Mouse (Mus musculus): ENCODE data around the gene Daam1. TPM values are rescaled to one million over a fixed set of nuclear protein-coding genes. Genes with fewer than 3 reads are reported as not detected.

Daam1 gene
- total RNA-seq, 2 experiments from 2014 or later: 60.5 to 71.6 TPM

- no peak for DNase-seq (ENCODE audit: extremely low spot score in 1 of 2, low spot score in 1 of 2)
Measured at GRCm38 (mm10) chr12:71981791-71982190, 150.9 kb downstream of the Daam1 start.

GRCm38 (mm10) chr12:71983102-71983715 is 152.3 kb downstream of the Daam1 start:
- DNase-seq (ENCODE audit: extremely low spot score in 1 of 2, low spot score in 1 of 2): no peak

- DNase-seq (ENCODE audit: extremely low spot score in 1 of 2, low spot score in 1 of 2): no peak
Measured at GRCm38 (mm10) chr12:71987161-71987560, 156.3 kb downstream of the Daam1 start.

- DNase-seq (ENCODE audit: extremely low spot score in 1 of 2, low spot score in 1 of 2): no peak
Measured at GRCm38 (mm10) chr12:71987885-71988284, 157.0 kb downstream of the Daam1 start.

- no peak for DNase-seq (ENCODE audit: extremely low spot score in 1 of 2, low spot score in 1 of 2)
Measured at GRCm38 (mm10) chr12:71989596-71989995, 158.7 kb downstream of the Daam1 start.

GRCm38 (mm10) chr12:71992599-71993210 is 161.8 kb downstream of the Daam1 start:
- DNase-seq (ENCODE audit: extremely low spot score in 1 of 2, low spot score in 1 of 2): no peak

GRCm38 (mm10) chr12:71995831-71996230 is 165.0 kb downstream of the Daam1 start:
- no peak for DNase-seq (ENCODE audit: extremely low spot score in 1 of 2, low spot score in 1 of 2)

GRCm38 (mm10) chr12:71996920-71997319 is 166.0 kb downstream of the Daam1 start:
- DNase-seq (ENCODE audit: extremely low spot score in 1 of 2, low spot score in 1 of 2): no peak

- DNase-seq (ENCODE audit: extremely low spot score in 1 of 2, low spot score in 1 of 2): no peak
Measured at GRCm38 (mm10) chr12:71997364-71997763, 166.5 kb downstream of the Daam1 start.

GRCm38 (mm10) chr12:71998653-71999052 is 167.8 kb downstream of the Daam1 start:
- DNase-seq (ENCODE audit: extremely low spot score in 1 of 2, low spot score in 1 of 2): no peak

GRCm38 (mm10) chr12:71999671-72000070 is 168.8 kb downstream of the Daam1 start:
- no peak for DNase-seq (ENCODE audit: extremely low spot score in 1 of 2, low spot score in 1 of 2)

GRCm38 (mm10) chr12:72001811-72002210 is 170.9 kb downstream of the Daam1 start:
- DNase-seq (ENCODE audit: extremely low spot score in 1 of 2, low spot score in 1 of 2): no peak

- no peak for DNase-seq (ENCODE audit: extremely low spot score in 1 of 2, low spot score in 1 of 2)
Measured at GRCm38 (mm10) chr12:72005307-72005706, 174.4 kb downstream of the Daam1 start.

GRCm38 (mm10) chr12:72007656-72008055 is 176.8 kb downstream of the Daam1 start:
- DNase-seq (ENCODE audit: extremely low spot score in 1 of 2, low spot score in 1 of 2): no peak

GRCm38 (mm10) chr12:72009051-72009902 is 178.4 kb downstream of the Daam1 start:
- DNase-seq (ENCODE audit: extremely low spot score in 1 of 2, low spot score in 1 of 2): no peak

- no peak for DNase-seq (ENCODE audit: extremely low spot score in 1 of 2, low spot score in 1 of 2)
Measured at GRCm38 (mm10) chr12:72011404-72011803, 180.5 kb downstream of the Daam1 start.

- DNase-seq (ENCODE audit: extremely low spot score in 1 of 2, low spot score in 1 of 2): no peak
Measured at GRCm38 (mm10) chr12:72012126-72012525, 181.2 kb downstream of the Daam1 start.

GRCm38 (mm10) chr12:72013711-72014354 is 183.0 kb downstream of the Daam1 start:
- DNase-seq (ENCODE audit: extremely low spot score in 1 of 2, low spot score in 1 of 2): no peak

- DNase-seq (ENCODE audit: extremely low spot score in 1 of 2, low spot score in 1 of 2): no peak
Measured at GRCm38 (mm10) chr12:72014355-72014776, 183.5 kb downstream of the Daam1 start.

- no peak for DNase-seq (ENCODE audit: extremely low spot score in 1 of 2, low spot score in 1 of 2)
Measured at GRCm38 (mm10) chr12:72015296-72015695, 184.4 kb downstream of the Daam1 start.

- DNase-seq (ENCODE audit: extremely low spot score in 1 of 2, low spot score in 1 of 2): no peak
Measured at GRCm38 (mm10) chr12:72020285-72020684, 189.4 kb downstream of the Daam1 start.

Data from layer of hippocampus, postnatal 25 days (tissue).